Mouse (Mus musculus) frontal cortex, postnatal 25 days (tissue): Measurements from ENCODE around the gene Olfr651.
"Not testable (repeated sequence)": the region's sequence is repeated elsewhere in the genome, so short reads cannot be mapped to it uniquely, and the experiment has no call there.

Experiments used
- DNase-seq, 2 experiments: peaks; one replicate each; pipeline ENCODE4 v3.0.0; 2022; ENCODE audit warnings: low spot score in 2 of 2

Gene Olfr651

DNA sequence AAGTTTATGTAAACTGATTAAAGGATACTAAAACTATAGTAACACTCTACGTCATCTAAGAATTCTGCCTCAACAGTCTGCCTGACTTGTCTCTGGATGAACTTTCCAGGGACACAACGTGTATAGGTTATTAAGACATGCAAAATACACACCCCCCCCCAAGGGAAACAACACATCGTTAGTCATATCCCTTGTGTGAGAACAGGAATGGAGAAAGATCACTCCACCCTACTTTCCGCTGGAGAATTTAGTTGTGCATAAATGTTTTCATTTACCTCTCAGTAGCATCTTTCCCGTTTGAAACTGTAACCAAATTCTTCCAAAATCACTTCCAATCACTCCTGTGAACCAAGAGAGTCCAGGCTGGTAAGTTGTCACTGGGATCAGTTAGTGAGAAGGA, at the start of gene Olfr651:
TSS of gene Olfr651 (plus strand) at position 301 of the 400 bp plus-strand sequence.
- DNase-seq, result no peak

DNA sequence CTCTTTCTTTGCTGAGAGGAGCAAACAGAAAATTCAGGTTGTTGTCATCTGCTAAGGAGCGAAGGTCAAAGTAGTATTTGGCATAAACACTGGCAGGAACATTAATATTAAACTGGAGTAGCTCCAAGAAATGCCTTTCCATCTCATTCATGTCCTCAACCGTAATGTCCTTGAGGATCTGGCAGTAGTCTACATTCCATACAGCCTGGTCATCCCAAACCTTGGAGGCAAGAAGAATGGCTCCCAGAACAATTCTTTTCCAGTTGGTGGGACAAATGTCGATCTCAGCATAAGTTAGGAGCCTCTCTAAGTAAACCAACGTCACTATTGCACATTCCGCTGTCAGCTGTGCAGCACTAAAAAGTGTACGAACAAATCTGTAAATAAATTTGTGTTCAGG, 48.7 kb upstream of the Olfr651 start:
- not testable (repeated sequence) for DNase-seq

DNA sequence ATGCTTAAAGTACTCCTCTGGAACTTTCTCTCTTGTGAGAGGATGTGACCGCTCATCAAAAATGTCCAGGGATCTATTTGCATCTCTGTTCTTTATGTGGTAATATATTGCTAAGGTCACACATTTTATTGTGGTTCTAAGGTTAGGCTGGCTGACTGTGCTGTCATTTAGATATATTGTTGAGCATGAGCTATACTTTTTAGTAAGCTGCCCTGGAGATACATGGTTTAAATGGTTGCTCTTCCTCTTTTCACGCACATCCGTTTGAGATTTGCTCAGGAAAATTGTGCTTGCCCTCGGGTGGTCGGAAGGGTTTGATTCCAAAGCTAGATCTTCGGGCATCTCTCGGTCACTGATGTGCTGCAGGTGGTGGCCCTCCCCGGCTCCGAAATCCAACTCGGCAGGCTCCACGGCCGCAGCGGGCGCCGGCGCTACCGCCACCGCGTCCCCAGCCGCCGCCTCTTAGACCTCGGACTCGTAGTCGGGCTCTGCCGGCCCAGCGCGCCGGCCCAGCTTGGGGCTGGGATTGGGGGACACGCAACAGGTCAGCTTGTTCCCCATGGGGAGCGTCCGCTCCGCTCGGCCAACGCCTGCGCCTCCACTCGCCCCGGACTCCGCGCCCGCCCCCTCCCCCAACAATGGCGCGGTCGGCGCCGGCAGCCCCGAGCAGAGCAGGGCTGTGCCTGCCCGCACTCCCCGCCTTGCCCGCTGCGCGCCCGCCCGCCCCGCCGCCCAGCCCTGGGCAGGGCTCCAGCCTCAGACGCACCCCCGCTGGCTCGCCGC, 48.2 kb upstream of the Olfr651 start:
- DNase-seq, result no peak

DNA sequence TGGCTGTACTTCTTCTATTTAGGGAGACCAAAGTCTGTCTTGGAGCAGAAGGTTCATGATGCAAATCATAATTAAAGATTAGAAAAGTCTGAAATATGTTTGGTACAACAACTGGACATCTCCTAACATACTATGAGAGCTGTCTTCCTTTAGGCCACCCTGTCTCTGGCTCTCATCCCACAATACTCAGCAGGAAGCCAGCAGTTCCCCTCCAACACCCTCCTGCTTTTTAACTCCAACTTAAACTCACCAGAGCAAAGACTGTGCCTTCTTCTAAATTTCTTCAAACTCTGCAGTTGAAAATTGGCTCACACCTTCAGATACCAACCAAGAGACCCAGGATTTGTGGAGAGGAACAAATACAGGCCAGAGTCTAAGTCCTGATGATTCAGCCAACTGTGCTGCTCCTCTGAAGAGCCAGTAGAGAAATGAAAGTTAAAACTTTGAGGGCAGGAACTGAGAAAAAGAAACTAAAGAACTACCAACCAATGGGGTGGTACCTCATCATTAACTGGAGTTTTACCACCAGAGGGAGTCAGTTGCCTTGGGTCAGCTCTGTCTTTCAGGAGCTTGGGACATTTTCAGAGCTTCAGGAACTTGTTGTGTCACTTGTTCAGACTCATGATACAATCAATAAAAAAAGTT, 42.4 kb upstream of the Olfr651 start, which contains the start of gene Trim30d:
TSS of gene Trim30d (minus strand) at position 429 of the 645 bp plus-strand sequence.
- DNase-seq, result not testable (repeated sequence)

DNA sequence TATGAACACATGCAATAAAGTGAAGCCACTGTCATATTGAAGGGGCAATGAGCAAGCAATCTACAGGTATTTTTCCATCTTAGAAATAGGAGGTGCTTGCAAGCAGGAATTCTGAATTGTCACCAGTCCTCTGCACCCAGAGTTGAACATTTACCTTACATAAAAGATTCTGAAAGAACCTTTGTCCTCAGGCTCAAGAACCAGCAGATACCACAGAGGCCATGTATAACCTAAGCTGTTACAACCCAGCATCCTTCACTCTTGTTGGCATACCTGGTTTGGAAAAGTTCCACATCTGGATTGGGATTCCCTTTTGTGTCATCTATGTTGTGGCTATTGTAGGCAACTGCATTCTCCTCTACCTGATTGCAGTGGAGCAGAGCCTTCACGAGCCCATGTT, 2.8 kb downstream of the Olfr651 start:
- no peak for DNase-seq

DNA sequence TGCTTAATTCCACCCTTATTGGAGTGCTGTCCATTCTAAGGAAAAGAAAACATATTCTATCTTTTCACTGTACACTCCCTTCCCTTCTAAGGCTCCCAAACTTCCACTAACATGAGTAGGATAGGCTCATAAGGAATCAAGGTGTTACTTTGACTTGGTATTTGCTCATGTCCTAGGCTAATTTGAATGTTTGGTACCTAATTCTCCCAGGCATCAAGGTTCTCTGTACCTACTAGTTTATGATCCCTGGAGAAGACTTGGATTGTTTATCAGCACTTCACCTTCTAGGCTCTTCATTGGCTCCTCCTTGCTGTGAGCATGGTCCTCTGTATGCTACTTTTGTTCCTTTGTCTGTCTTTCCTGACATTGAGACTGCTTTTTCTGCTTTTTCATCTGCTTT, 10.7 kb downstream of the Olfr651 start, which contains the start of gene Olfr652:
TSS of gene Olfr652 (plus strand) at position 301 of the 400 bp plus-strand sequence.
- no peak for DNase-seq

DNA sequence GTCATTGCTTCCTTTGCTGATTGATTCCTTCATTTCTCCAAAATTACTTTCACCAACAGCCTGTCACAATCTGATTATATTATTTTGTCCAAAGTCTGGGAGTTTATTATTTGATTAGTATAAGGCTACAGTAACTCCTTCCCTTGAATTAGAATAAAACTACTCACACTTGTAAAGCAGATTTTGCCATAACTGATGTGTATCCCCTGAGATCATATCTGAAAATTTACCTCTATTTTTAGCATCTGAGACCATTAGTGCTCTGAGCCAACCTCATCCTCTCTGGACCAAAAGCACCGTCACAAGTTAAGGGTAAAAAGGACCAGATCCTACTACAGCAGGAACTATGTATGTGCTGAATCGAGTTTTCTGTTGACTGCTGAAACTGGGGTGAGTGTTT, 27.1 kb downstream of the Olfr651 start, which contains the start of gene Olfr653:
TSS of gene Olfr653 (plus strand) at position 301 of the 400 bp plus-strand sequence.
- no peak for DNase-seq

DNA sequence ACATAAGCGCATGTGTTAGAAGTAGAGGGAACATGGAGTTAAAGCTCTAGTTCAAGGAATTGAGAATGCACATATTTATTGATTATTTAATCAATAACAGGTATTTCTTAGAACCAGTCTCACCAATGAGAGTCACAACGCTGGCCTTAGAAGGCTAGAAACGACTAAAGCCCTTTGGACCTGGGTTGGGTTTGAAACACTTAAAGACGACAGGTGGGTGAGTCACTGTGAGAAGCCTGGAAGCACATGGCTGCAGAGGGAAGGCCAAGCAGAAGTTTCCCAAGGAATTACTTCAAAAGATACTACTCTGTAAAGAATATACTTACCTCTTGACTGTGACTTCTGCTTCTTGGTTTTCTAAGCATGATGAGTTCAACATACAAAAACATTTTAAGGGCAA, 30.9 kb downstream of the Olfr651 start:
- DNase-seq, result no peak

DNA sequence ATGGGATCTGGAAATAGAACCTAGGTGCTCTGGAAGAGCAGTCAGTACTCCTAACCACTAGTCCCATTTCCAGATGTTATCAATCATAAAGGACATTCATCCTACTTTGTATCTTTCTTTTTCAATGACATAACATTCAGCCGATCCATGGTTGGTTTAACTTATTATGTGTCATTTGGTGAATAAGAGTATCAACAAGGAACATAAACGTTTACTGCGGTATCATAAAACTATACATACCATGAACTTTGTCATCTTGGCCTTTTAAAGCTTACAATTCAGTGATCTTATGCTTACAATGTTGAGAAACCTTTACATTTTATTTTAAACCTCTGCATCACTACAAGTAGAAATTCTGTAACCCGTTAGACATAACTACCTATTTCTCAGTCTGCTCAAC, 31.5 kb downstream of the Olfr651 start:
- DNase-seq, result no peak

DNA sequence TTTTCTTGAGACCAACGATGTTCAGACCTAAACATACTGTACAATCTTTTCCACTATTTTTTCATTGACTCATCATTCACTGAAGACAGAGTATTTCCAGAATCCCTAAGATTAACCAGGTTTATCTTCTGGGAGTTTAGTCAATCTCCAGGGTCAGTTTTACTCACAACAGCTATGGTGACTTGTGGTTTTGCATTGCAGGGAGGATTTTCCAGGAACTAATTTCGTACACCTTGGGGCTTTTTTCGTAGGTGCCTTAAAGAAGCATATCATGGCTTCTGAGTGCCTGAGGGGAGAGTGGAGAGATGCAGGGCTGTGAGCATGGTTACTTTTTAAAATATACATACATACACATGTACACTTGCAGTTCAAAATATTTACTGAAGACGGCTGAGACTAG, 36.8 kb downstream of the Olfr651 start, which contains the start of gene Olfr654:
TSS of gene Olfr654 (plus strand) at position 301 of the 400 bp plus-strand sequence.
- no peak for DNase-seq

DNA sequence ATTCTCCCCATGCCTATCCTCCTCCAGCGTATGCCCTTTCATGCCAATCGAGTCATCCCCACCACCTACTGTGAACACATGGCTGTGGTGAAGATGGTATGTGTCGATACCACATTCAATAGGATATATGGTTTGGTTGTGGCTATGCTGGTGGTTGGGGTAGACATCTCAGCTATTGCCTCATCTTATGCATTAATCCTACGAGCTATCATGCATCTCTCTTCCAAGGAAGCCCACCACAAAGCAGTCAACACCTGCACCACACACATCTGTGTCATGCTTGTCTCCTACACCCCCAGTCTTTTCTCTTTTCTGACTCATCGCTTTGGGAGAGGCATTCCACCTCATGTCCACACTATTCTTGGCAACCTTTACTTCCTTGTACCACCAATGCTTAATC, 38.3 kb downstream of the Olfr651 start:
- no peak for DNase-seq

DNA sequence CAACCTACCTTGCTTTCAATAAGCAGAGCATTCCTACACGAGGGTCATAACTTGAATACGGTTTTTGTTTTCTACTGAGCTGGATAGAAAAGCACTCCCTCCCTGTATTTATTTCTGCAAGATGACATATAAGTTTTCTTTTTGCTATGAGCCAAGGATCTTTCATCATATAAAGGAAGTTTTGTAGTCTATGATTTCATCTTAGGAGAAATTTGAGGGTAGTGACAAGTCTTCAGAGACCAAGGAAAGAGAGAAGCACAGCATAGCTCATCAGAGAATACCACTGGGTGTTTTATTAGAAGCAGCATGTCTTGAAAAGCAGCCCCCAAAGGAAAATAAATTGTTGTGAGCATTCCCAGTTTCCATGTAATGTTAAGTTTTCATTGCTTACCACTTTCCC, 51.7 kb downstream of the Olfr651 start, which contains the start of gene Olfr655:
TSS of gene Olfr655 (minus strand) at position 101 of the 400 bp plus-strand sequence.
- no peak for DNase-seq

DNA sequence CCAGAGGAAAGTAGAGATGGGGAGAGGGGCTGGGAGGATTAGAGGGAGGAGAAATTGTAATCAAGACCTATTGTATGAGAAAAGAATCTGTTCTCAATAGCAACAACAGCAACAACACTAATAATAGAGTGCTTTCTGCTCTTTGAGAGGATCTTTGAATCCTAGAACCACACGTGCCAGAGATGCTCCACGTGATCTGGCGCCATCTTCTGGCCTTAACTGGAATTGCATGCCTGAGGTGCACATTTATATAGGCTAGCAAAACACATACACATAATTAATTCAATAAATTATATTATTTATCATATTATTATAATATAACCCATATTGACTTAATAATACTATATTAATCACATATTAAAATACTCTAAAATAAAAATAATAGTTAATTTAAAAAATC, 53.2 kb downstream of the Olfr651 start:
- DNase-seq, result no peak
